Mouse (Mus musculus): ENCODE measurements around the gene Srsf4. TPM values are rescaled to one million over a fixed set of nuclear protein-coding genes. Genes with fewer than 3 reads are reported as not detected.
A peak's percentile ranks its signal among the peaks of the same experiment; 100 is the strongest.

Srsf4 gene
- polyA plus RNA-seq (2015; fragmentation: Nextera tagmentation; extraction: Ambion mirVana) = 109 and 135 TPM in 2 replicates

GRCm38 (mm10) chr4:131873293-131874168, at the start of gene Srsf4:
TSS of gene Srsf4 (plus strand) at chr4:131873617.
- Histone ChIP-seq H3K27me3 (no peaks in the 10 kb centered on the region), H3K4me3 (peak within 1 kb of the TSS; percentile 96), H3K4me2 (peak within 1 kb of the TSS; percentile 99), H3K9me3 (no peaks in the 10 kb centered on the region), H3K36me3 (no peaks in the 10 kb centered on the region), H3K4me1 (replicated peaks) (peaks cover 46% of the 10 kb centered on the region), H3K9ac (peak within 1 kb of the TSS; percentile 100), H3K27ac (replicated peaks) (peak within 1 kb of the TSS; percentile 100)
- under 1% methylated on average over 94 of the region's 116 CpGs for WGBS
- ATAC-seq (ENCODE audit: low read depth) = peak; percentile 97

- H3K27ac ChIP-seq (replicated peaks) = no peak overlapping the region
- H3K36me3 ChIP-seq = no peaks in the 10 kb centered on the region
- no peak overlapping the region for H3K4me2 ChIP-seq
- no peak overlapping the region for H3K9ac ChIP-seq
- H3K4me1 ChIP-seq (replicated peaks) = peaks cover 15% of the 10 kb centered on the region
- WGBS = 40% methylated on average over 3 of the region's 3 CpGs
- ATAC-seq (ENCODE audit: low read depth) = no peak
- H3K4me3 ChIP-seq = no peak overlapping the region
- no peaks in the 10 kb centered on the region for H3K9me3 ChIP-seq
- peaks cover 4% of the 10 kb centered on the region; the same call in 1 of the 2 replicates for H3K27me3 ChIP-seq
These were observed 48.5 kb upstream of the Srsf4 start for GRCm38 (mm10) chr4:131824939-131825338.

GRCm38 (mm10) chr4:131825830-131826229, 47.6 kb upstream of the Srsf4 start:
- H3K4me1 ChIP-seq (replicated peaks) = peaks cover 16% of the 10 kb centered on the region
- H3K27me3 ChIP-seq = peaks cover 7% of the 10 kb centered on the region; the same call in 1 of the 2 replicates
- no peak for ATAC-seq (ENCODE audit: low read depth)
- H3K27ac ChIP-seq (replicated peaks) = no peak overlapping the region
- no peak overlapping the region for H3K9ac ChIP-seq
- 49% methylated on average over 8 of the region's 8 CpGs for WGBS
- H3K4me3 ChIP-seq = no peak overlapping the region
- no peaks in the 10 kb centered on the region for H3K9me3 ChIP-seq
- no peak overlapping the region for H3K4me2 ChIP-seq
- no peaks in the 10 kb centered on the region for H3K36me3 ChIP-seq

- H3K27me3 ChIP-seq = peaks cover 7% of the 10 kb centered on the region; the same call in 1 of the 2 replicates
- no peak for ATAC-seq (ENCODE audit: low read depth)
- H3K9me3 ChIP-seq = no peaks in the 10 kb centered on the region
- no peak overlapping the region for H3K4me3 ChIP-seq
- H3K4me1 ChIP-seq (replicated peaks) = peaks cover 5% of the 10 kb centered on the region; the same call in 1 of the 2 replicates
- no peak overlapping the region for H3K9ac ChIP-seq
- H3K4me2 ChIP-seq = no peak overlapping the region
- 20% methylated on average over 6 of the region's 6 CpGs for WGBS
- H3K36me3 ChIP-seq = no peaks in the 10 kb centered on the region
- no peak overlapping the region for H3K27ac ChIP-seq (replicated peaks)
These were observed 46.5 kb upstream of the Srsf4 start for GRCm38 (mm10) chr4:131826905-131827304.

- Histone ChIP-seq H3K4me2 (no peak overlapping the region), H3K9me3 (no peaks in the 10 kb centered on the region), H3K4me1 (replicated peaks) (peaks cover 8% of the 10 kb centered on the region; the same call in 1 of the 2 replicates), H3K4me3 (no peak overlapping the region), H3K27ac (replicated peaks) (no peak overlapping the region), H3K9ac (no peak overlapping the region), H3K36me3 (no peaks in the 10 kb centered on the region), H3K27me3 (peaks cover 15% of the 10 kb centered on the region; the same call in 1 of the 2 replicates)
- WGBS = 83% methylated on average over 8 of the region's 8 CpGs
- ATAC-seq (ENCODE audit: low read depth) = no peak
These were observed 44.3 kb upstream of the Srsf4 start for GRCm38 (mm10) chr4:131829123-131829522.

GRCm38 (mm10) chr4:131831546-131832045, 41.8 kb upstream of the Srsf4 start:
- H3K9ac ChIP-seq = no peak overlapping the region
- H3K4me2 ChIP-seq = no peak overlapping the region
- peaks cover 16% of the 10 kb centered on the region for H3K4me1 ChIP-seq (replicated peaks)
- H3K27ac ChIP-seq (replicated peaks) = no peak overlapping the region
- whole genome bisulfite sequencing = 76% methylated on average over 5 of the region's 5 CpGs
- H3K4me3 ChIP-seq = no peak overlapping the region
- no peak for ATAC-seq (ENCODE audit: low read depth)
- peaks cover 39% of the 10 kb centered on the region for H3K27me3 ChIP-seq
- no peaks in the 10 kb centered on the region for H3K36me3 ChIP-seq
- H3K9me3 ChIP-seq = no peaks in the 10 kb centered on the region

GRCm38 (mm10) chr4:131832759-131833407, 40.5 kb upstream of the Srsf4 start:
- no peak overlapping the region for H3K9ac ChIP-seq
- peaks cover 29% of the 10 kb centered on the region for H3K4me1 ChIP-seq (replicated peaks)
- WGBS = 74% methylated on average over 3 of the region's 3 CpGs
- no peak overlapping the region for H3K4me3 ChIP-seq
- H3K4me2 ChIP-seq = no peak overlapping the region
- peaks cover 52% of the 10 kb centered on the region for H3K27me3 ChIP-seq
- H3K36me3 ChIP-seq = no peaks in the 10 kb centered on the region
- no peak overlapping the region for H3K27ac ChIP-seq (replicated peaks)
- H3K9me3 ChIP-seq = no peaks in the 10 kb centered on the region
- ATAC-seq (ENCODE audit: low read depth) = no peak

- H3K27ac ChIP-seq (replicated peaks) = no peak overlapping the region
- 30% methylated on average over 9 of the region's 9 CpGs for WGBS
- no peak overlapping the region for H3K9ac ChIP-seq
- no peak overlapping the region for H3K4me3 ChIP-seq
- H3K4me1 ChIP-seq (replicated peaks) = peaks cover 33% of the 10 kb centered on the region
- H3K36me3 ChIP-seq = no peaks in the 10 kb centered on the region
- no peak overlapping the region for H3K4me2 ChIP-seq
- peaks cover 61% of the 10 kb centered on the region for H3K27me3 ChIP-seq
- ATAC-seq (ENCODE audit: low read depth) = no peak
- H3K9me3 ChIP-seq = no peaks in the 10 kb centered on the region
These were observed 39.3 kb upstream of the Srsf4 start for GRCm38 (mm10) chr4:131833971-131834609.

- WGBS = under 1% methylated on average over 39 of the region's 39 CpGs
- no peaks in the 10 kb centered on the region for H3K36me3 ChIP-seq
- peak overlapping the region; percentile 53 for H3K4me3 ChIP-seq
- H3K27me3 ChIP-seq = peaks cover 72% of the 10 kb centered on the region
- H3K9ac ChIP-seq = peak overlapping the region; percentile 75
- ATAC-seq (ENCODE audit: low read depth) = 0 out of 2 replicates have a peak, but pooled peaks have one; percentile 8
- peak overlapping the region; percentile 89 for H3K4me2 ChIP-seq
- peaks cover 29% of the 10 kb centered on the region for H3K4me1 ChIP-seq (replicated peaks)
- no peaks in the 10 kb centered on the region for H3K9me3 ChIP-seq
- H3K27ac ChIP-seq (replicated peaks) = no peak overlapping the region
These were observed 37.0 kb upstream of the Srsf4 start for GRCm38 (mm10) chr4:131836351-131836881.

GRCm38 (mm10) chr4:131836891-131837491, 36.4 kb upstream of the Srsf4 start:
- under 1% methylated on average over 69 of the region's 76 CpGs for WGBS
- Histone ChIP-seq H3K4me2 (peak overlapping the region; percentile 89), H3K27ac (replicated peaks) (no peak overlapping the region), H3K27me3 (peaks cover 78% of the 10 kb centered on the region), H3K9ac (peak overlapping the region; percentile 75), H3K4me1 (replicated peaks) (peaks cover 29% of the 10 kb centered on the region), H3K4me3 (peak overlapping the region; percentile 53), H3K9me3 (no peaks in the 10 kb centered on the region), H3K36me3 (no peaks in the 10 kb centered on the region)
- ATAC-seq (ENCODE audit: low read depth) = peak; percentile 38

- Histone ChIP-seq H3K4me1 (replicated peaks) (peaks cover 29% of the 10 kb centered on the region), H3K4me3 (peak within 1 kb of the TSS; percentile 53), H3K36me3 (no peaks in the 10 kb centered on the region), H3K4me2 (peak within 1 kb of the TSS; percentile 89), H3K27me3 (peaks cover 81% of the 10 kb centered on the region), H3K9ac (peak within 1 kb of the TSS; percentile 75), H3K9me3 (no peaks in the 10 kb centered on the region), H3K27ac (replicated peaks) (0 out of 2 replicates have a peak within 1 kb of the TSS, but pooled peaks have one; percentile 13)
- ATAC-seq (ENCODE audit: low read depth) = peak; percentile 82
- WGBS = under 1% methylated on average over 72 of the region's 72 CpGs
These were observed 35.4 kb upstream of the Srsf4 start, which contains the start of gene Ptpru for GRCm38 (mm10) chr4:131837872-131838524. TSS of gene Ptpru (minus strand) at chr4:131838288.

All from neural tube, embryonic 13.5 days (tissue).